12 mouse cellular contexts compared by ENCODE assay signal in genomic region chr2:33636117-33636521, GRCm38 (mm10). TPM values are rescaled to one million over a fixed set of nuclear protein-coding genes. Genes with fewer than 3 reads are reported as not detected.
A peak's percentile ranks its signal among the peaks of the same experiment; 100 is the strongest.
DNase-seq lines count a peak whose midpoint lies in the region; ATAC-seq and TF ChIP-seq lines count a peak whose summit lies in the region.
"Had no signal": no experiment of that assay in that cellular context is flagged by ENCODE, and none has a peak within 500 bp of the region (broad histone marks: within the 10 kb centered on the region; RNA-seq: fewer than 3 reads in every experiment).

No protein-coding gene starts in this region.

- intact Hi-C loops in heart, postnatal 36 days (cut with DNase I): no loop called here

- H3K4me1 ChIP-seq in forebrain, embryonic 10.5 days: peaks cover 68% of the 10 kb centered on the region
- peaks cover 36% of the 10 kb centered on the region for H3K4me1 ChIP-seq in forebrain, embryonic 15.5 days
- H3K4me1 ChIP-seq in lung, postnatal 0 days (ENCODE audit: insufficient read depth, low read depth, low read length): peaks cover 6% of the 10 kb centered on the region
- no peaks in the 10 kb centered on the region for H3K4me1 ChIP-seq in hindbrain, postnatal 0 days (ENCODE audit: insufficient read depth, low read length)
- H3K4me1 ChIP-seq in neural tube, embryonic 12.5 days: peaks cover 26% of the 10 kb centered on the region

- no peak for TF ChIP-seq EP300 in lung, postnatal 0 days (IDR thresholded peaks at IDR 0.05)

- H3K27ac ChIP-seq in forebrain, embryonic 10.5 days: no peak overlapping the region
- H3K27ac ChIP-seq in forebrain, embryonic 15.5 days (replicated peaks): no peak overlapping the region
- no peak overlapping the region for H3K27ac ChIP-seq in lung, postnatal 0 days (ENCODE audit: low read length)
- H3K27ac ChIP-seq in hindbrain, postnatal 0 days: peak overlapping the region; percentile 7; the same call in 1 of the 2 replicates
- no peak overlapping the region for H3K27ac ChIP-seq in neural tube, embryonic 12.5 days
- H3K27ac ChIP-seq: heart, embryonic 15.5 days; liver, embryonic 12.5 days had no signal

- H3K4me2 ChIP-seq in forebrain, embryonic 15.5 days (replicated peaks): no peak overlapping the region
- peak overlapping the region; percentile 3; the same call in 1 of the 2 replicates for H3K4me2 ChIP-seq in lung, postnatal 0 days (replicated peaks; ENCODE audit: low read depth, low read length)
- H3K4me2 ChIP-seq in hindbrain, postnatal 0 days (ENCODE audit: low read depth, low read length): peak overlapping the region; percentile 41
- H3K4me2 ChIP-seq in neural tube, embryonic 12.5 days (replicated peaks): peak overlapping the region; percentile 60
- H3K4me2 ChIP-seq: heart, embryonic 15.5 days had no signal

- peaks cover 100% of the 10 kb centered on the region for H3K27me3 ChIP-seq in forebrain, embryonic 10.5 days (ENCODE audit: poor library complexity, severe bottlenecking)
- peaks cover 91% of the 10 kb centered on the region for H3K27me3 ChIP-seq in forebrain, embryonic 15.5 days
- H3K27me3 ChIP-seq in lung, postnatal 0 days (replicated peaks; ENCODE audit: insufficient read depth, low read length): peaks cover 87% of the 10 kb centered on the region
- H3K27me3 ChIP-seq in hindbrain, postnatal 0 days (ENCODE audit: insufficient read depth, low read length): peaks cover 85% of the 10 kb centered on the region
- peaks cover 92% of the 10 kb centered on the region for H3K27me3 ChIP-seq in neural tube, embryonic 12.5 days (replicated peaks)

- H3K36me3 ChIP-seq in forebrain, embryonic 10.5 days (replicated peaks): no peaks in the 10 kb centered on the region
- H3K36me3 ChIP-seq in forebrain, embryonic 15.5 days: no peaks in the 10 kb centered on the region
- H3K36me3 ChIP-seq in lung, postnatal 0 days (ENCODE audit: insufficient read depth, low read length): no peaks in the 10 kb centered on the region
- no peaks in the 10 kb centered on the region for H3K36me3 ChIP-seq in hindbrain, postnatal 0 days (ENCODE audit: insufficient read depth, low read length)
- H3K36me3 ChIP-seq in neural tube, embryonic 12.5 days: no peaks in the 10 kb centered on the region
- H3K36me3 ChIP-seq: heart, embryonic 15.5 days; liver, embryonic 12.5 days had no signal

- WGBS in forebrain, embryonic 10.5 days: under 1% methylated on average over 21 of the region's 21 CpGs
- WGBS in forebrain, embryonic 15.5 days: under 1% methylated on average over 21 of the region's 21 CpGs
- WGBS in lung, postnatal 0 days: 2% methylated on average over 21 of the region's 21 CpGs
- WGBS in hindbrain, postnatal 0 days: 1% methylated on average over 21 of the region's 21 CpGs
- under 1% methylated on average over 21 of the region's 21 CpGs for WGBS in neural tube, embryonic 12.5 days

- ATAC-seq in forebrain, embryonic 15.5 days (replicated peaks): no peak
- ATAC-seq in lung, postnatal 0 days: no peak
- no peak for ATAC-seq in hindbrain, postnatal 0 days
- no peak for ATAC-seq in neural tube, embryonic 12.5 days (ENCODE audit: low FRiP score, low read depth)
- ATAC-seq: liver, embryonic 12.5 days had no signal

- H3K9ac ChIP-seq in forebrain, embryonic 15.5 days (replicated peaks): no peak overlapping the region
- H3K9ac ChIP-seq in lung, postnatal 0 days (replicated peaks; ENCODE audit: low read depth): no peak overlapping the region
- H3K9ac ChIP-seq in hindbrain, postnatal 0 days (replicated peaks; ENCODE audit: low read length): 0 out of 2 replicates have a peak overlapping the region, but pooled peaks have one; percentile 21
- H3K9ac ChIP-seq in neural tube, embryonic 12.5 days: peak overlapping the region; percentile 27; the same call in 1 of the 2 replicates
- H3K9ac ChIP-seq: heart, embryonic 15.5 days; liver, embryonic 12.5 days had no signal

- peak overlapping the region; percentile 27; the same call in 1 of the 2 replicates for H3K4me3 ChIP-seq in forebrain, embryonic 10.5 days
- no peak overlapping the region for H3K4me3 ChIP-seq in forebrain, embryonic 15.5 days
- H3K4me3 ChIP-seq in lung, postnatal 0 days (ENCODE audit: low read depth, low read length): peak overlapping the region; percentile 8
- H3K4me3 ChIP-seq in hindbrain, postnatal 0 days (ENCODE audit: low read length): peak overlapping the region; percentile 24
- H3K4me3 ChIP-seq in neural tube, embryonic 12.5 days: 0 out of 2 replicates have a peak overlapping the region, but pooled peaks have one; percentile 16
- H3K4me3 ChIP-seq: liver, embryonic 12.5 days had no signal

- DNase-seq in forebrain, embryonic 10.5 days (ENCODE audit: extremely low spot score, low spot score): no peak
- no peak for DNase-seq in lung, postnatal 0 days (ENCODE audit: low spot score)
- no peak for DNase-seq in lung, adult 18-20 months
- DNase-seq in hindbrain, postnatal 0 days (ENCODE audit: low spot score): no peak
- no peak for DNase-seq in adrenal gland, adult (ENCODE audit: inconsistent age in 2 of 2, low spot score in 1 of 2)
- no peak for DNase-seq in heart, postnatal 36 days

- H3K9me3 ChIP-seq in forebrain, embryonic 10.5 days: no peaks in the 10 kb centered on the region
- H3K9me3 ChIP-seq in forebrain, embryonic 15.5 days: no peaks in the 10 kb centered on the region
- H3K9me3 ChIP-seq in lung, postnatal 0 days (ENCODE audit: low read length): no peaks in the 10 kb centered on the region
- H3K9me3 ChIP-seq in hindbrain, postnatal 0 days (ENCODE audit: low read length): no peaks in the 10 kb centered on the region
- H3K9me3 ChIP-seq in neural tube, embryonic 12.5 days: no peaks in the 10 kb centered on the region
- H3K9me3 ChIP-seq: heart, embryonic 15.5 days; liver, embryonic 12.5 days had no signal

- no peak for TF ChIP-seq CTCF in lung, postnatal 0 days (IDR thresholded peaks at IDR 0.05)
- no peak for TF ChIP-seq CTCF in hindbrain, postnatal 0 days (IDR thresholded peaks at IDR 0.05; ENCODE audit: low read depth)

RNA-seq across cellular contexts. Expression of gene Lmx1b, which starts 4.2 kb away (rescaled TPM):
- 1.3 and 1.5 TPM in 2 replicates for polyA plus RNA-seq in forebrain, embryonic 10.5 days (2016; fragmentation: Nextera tagmentation; extraction: Ambion mirVana)
- polyA plus RNA-seq in forebrain, embryonic 15.5 days (2015; fragmentation: Nextera tagmentation; extraction: Ambion mirVana): 0.06 and 0.13 TPM in 2 replicates
- not detected in 2 replicates for polyA plus RNA-seq in lung, postnatal 0 days (2015; fragmentation: Nextera tagmentation; extraction: Ambion mirVana)
- total RNA-seq in hindbrain, postnatal 0 days (2014; rRNA removed): 17.3 and 21.1 TPM in 2 replicates
- 2.1 and 2.2 TPM in 2 replicates for polyA plus RNA-seq in hindbrain, postnatal 0 days (2015; fragmentation: Nextera tagmentation; extraction: Ambion mirVana)
- polyA plus RNA-seq in neural tube, embryonic 12.5 days (2016; fragmentation: Nextera tagmentation; extraction: Ambion mirVana): 4.6 and 4.7 TPM in 2 replicates
- total RNA-seq in heart, postnatal 36 days (2021): under 1 TPM; 0.05 to 0.08 TPM
- total RNA-seq: monocyte, adult 5-6 weeks had no signal
- polyA plus RNA-seq: heart, embryonic 15.5 days; liver, embryonic 12.5 days; stomach, embryonic 16.5 days had no signal

Comparison
In these comparisons a context has a peak if more than half of its experiments do, and no peak if none do; other contexts are left out.
1. H3K9ac ChIP-seq: peak in hindbrain, postnatal 0 days (single experiment) and neural tube, embryonic 12.5 days (single experiment); none in forebrain, embryonic 15.5 days (single experiment) and lung, postnatal 0 days (single experiment).